In the genomic region with DNA sequence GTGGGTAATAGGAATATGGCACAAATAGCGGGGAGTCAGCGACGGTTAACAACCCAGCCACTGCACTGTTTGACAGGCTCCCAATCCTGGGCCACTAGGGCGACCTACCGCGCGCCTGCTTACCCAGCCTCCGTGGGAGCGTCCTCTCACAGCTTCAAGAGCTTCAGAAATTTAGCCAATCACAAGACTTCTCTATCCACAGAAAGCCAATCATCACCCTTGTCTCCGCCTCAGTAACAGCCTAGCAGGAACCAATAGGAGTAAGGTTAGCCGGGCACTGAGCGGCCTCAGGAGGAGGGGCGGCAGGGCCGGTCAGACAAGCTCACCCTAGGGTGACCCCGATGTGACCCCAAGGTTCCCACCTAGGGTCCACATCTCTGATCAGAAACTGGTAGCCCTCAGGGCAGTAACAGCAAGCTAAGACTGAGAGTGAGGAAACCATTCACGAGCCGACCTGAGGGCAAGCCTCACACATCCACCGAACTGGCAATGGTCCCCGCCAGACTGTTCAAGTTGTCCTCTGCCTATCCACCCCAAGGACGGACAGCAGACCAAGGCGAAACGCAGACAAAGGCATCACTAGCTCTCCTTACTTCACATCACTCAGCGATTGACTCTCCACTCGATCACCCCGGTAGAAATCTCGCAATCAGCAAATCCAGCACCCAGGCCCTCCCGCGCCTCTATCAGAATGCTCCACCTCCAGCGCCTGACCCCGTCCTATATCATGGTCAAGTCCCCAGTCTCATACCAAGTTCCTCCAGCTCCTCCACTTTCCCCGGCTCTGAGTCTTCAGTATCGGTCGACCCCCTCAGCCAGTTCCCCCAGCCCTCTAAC, we compare ENCODE assay signal across 1 mouse cellular context.
A peak's percentile ranks its signal among the peaks of the same experiment; 100 is the strongest.
TF ChIP-seq lines count a peak whose summit lies in the region.

No protein-coding gene starts in this region.

TF ChIP-seq in CH12.LX, 34 proteins besides CTCF, POLR2A, EP300 and RAD21:
- 0 out of 2 replicates have a peak, but pooled peaks have one; percentile 25 for TF ChIP-seq POLR2AphosphoS2 (IDR thresholded peaks at IDR 0.05; ENCODE audit: low read depth, low read length)
- no peak for TF ChIP-seq UBTF (IDR thresholded peaks at IDR 0.05; ENCODE audit: low read depth, low read length)
- TF ChIP-seq TCF12 (IDR thresholded peaks at IDR 0.05; ENCODE audit: low read depth, low read length) = peak; percentile 54
- peak; percentile 59 for TF ChIP-seq NRF1 (IDR thresholded peaks at IDR 0.05; ENCODE audit: low read depth, low read length)
- TF ChIP-seq NELFE (IDR thresholded peaks at IDR 0.05; ENCODE audit: low read depth, low read length) = peak; percentile 74
- TF ChIP-seq ZMIZ1 (IDR thresholded peaks at IDR 0.05; ENCODE audit: low read depth, low read length) = no peak; the same call in 1 of the 2 replicates
- no peak for TF ChIP-seq E2F4 (IDR thresholded peaks at IDR 0.05; ENCODE audit: insufficient replicate concordance, low read depth, low read length)
- TF ChIP-seq SMC3 (IDR thresholded peaks at IDR 0.05; ENCODE audit: low read depth, low read length) = no peak
- no peak for TF ChIP-seq ETS1 (conservative IDR thresholded peaks at IDR 0.05; ENCODE audit: low read depth, low read length)
- no peak for TF ChIP-seq PAX5 (IDR thresholded peaks at IDR 0.05; ENCODE audit: low read length)
- TF ChIP-seq TBP (conservative IDR thresholded peaks at IDR 0.05; ENCODE audit: low read depth, low read length) = 0 out of 2 replicates have a peak, but pooled peaks have one; percentile 57
- TF ChIP-seq SIN3A (IDR thresholded peaks at IDR 0.05; ENCODE audit: low read length) = no peak
- no peak; the same call in none of the 2 replicates for TF ChIP-seq CHD2 (IDR thresholded peaks at IDR 0.05; ENCODE audit: low read length)
TF ChIP-seq in CH12.LX: peak in this region for 5.
